Mouse (Mus musculus) right cerebral cortex, postnatal 36 days (tissue): ENCODE data around the gene Rnf220.
A peak's percentile ranks its signal among the peaks of the same experiment; 100 is the strongest.

ENCODE experiments used
- DNase-seq, 2 experiments: peaks; one replicate each; pipeline ENCODE4 v3.0.0; 2022; ENCODE audit warnings: low spot score in 2 of 2, mixed read lengths in 1 of 2

Gene Rnf220

GRCm38 (mm10) chr4:117438064-117438463, 58.8 kb downstream of the Rnf220 start:
- no peak for DNase-seq

- DNase-seq: no peak
Observed at GRCm38 (mm10) chr4:117436995-117437660, 59.7 kb downstream of the Rnf220 start.

GRCm38 (mm10) chr4:117434336-117434735, 62.5 kb downstream of the Rnf220 start:
- DNase-seq: no peak

- no peak for DNase-seq
Observed at GRCm38 (mm10) chr4:117429604-117430003, 67.2 kb downstream of the Rnf220 start.

GRCm38 (mm10) chr4:117427540-117427939, 69.3 kb downstream of the Rnf220 start:
- no peak for DNase-seq

GRCm38 (mm10) chr4:117421077-117421476, 75.8 kb downstream of the Rnf220 start:
- no peak for DNase-seq

GRCm38 (mm10) chr4:117416827-117417226, 80.0 kb downstream of the Rnf220 start:
- DNase-seq: no peak

- DNase-seq: no peak
Observed at GRCm38 (mm10) chr4:117410049-117410410, 86.8 kb downstream of the Rnf220 start.

- DNase-seq: peak; percentile 17 to 23
Observed at GRCm38 (mm10) chr4:117409144-117410048, 87.5 kb downstream of the Rnf220 start.

GRCm38 (mm10) chr4:117407945-117408344, 88.9 kb downstream of the Rnf220 start:
- DNase-seq: no peak

- DNase-seq: no peak
Observed at GRCm38 (mm10) chr4:117405999-117406398, 90.9 kb downstream of the Rnf220 start.

GRCm38 (mm10) chr4:117405211-117405610, 91.6 kb downstream of the Rnf220 start:
- no peak for DNase-seq

GRCm38 (mm10) chr4:117403411-117403810, 93.4 kb downstream of the Rnf220 start:
- no peak for DNase-seq

- DNase-seq: no peak
Observed at GRCm38 (mm10) chr4:117397128-117397527, 99.7 kb downstream of the Rnf220 start.

GRCm38 (mm10) chr4:117393027-117393426, 103.8 kb downstream of the Rnf220 start:
- no peak for DNase-seq

- no peak for DNase-seq
Observed at GRCm38 (mm10) chr4:117392391-117392790, 104.5 kb downstream of the Rnf220 start.

GRCm38 (mm10) chr4:117391966-117392365, 104.9 kb downstream of the Rnf220 start:
- DNase-seq: no peak

- no peak for DNase-seq
Observed at GRCm38 (mm10) chr4:117390850-117391795, 105.7 kb downstream of the Rnf220 start.

GRCm38 (mm10) chr4:117389264-117390054, 107.4 kb downstream of the Rnf220 start:
- DNase-seq: no peak

- no peak for DNase-seq
Observed at GRCm38 (mm10) chr4:117385247-117385646, 111.6 kb downstream of the Rnf220 start.

- DNase-seq: no peak
Observed at GRCm38 (mm10) chr4:117381846-117382245, 115.0 kb downstream of the Rnf220 start.
